Mouse (Mus musculus) stomach, postnatal 0 days (tissue): Measurements from ENCODE around the gene Zfp108. TPM values are rescaled to one million over a fixed set of nuclear protein-coding genes. Genes with fewer than 3 reads are reported as not detected.
A peak's percentile ranks its signal among the peaks of the same experiment; 100 is the strongest.

ENCODE experiments used
- ATAC-seq: fragments of 200-750 bp; cut with Nextera tagmentation; 2 replicates; pipeline ENCODE4 v1.8.0; 2017; ENCODE audit not compliant: low FRiP score, low TSS enrichment
- DNase-seq: peaks from one replicate; pipeline ENCODE4 v3.0.0-alpha.2; 2016; ENCODE audit warnings: low spot score
- H3K27ac ChIP-seq: fragments of 300-500 bp; sonication (generic); replicated peaks from 2 replicates; pipeline ENCODE4 v1.5.1; 2014; ENCODE audit warnings: mild to moderate bottlenecking, control low read depth
- H3K27me3 ChIP-seq: fragments of 300-500 bp; sonication (generic); 2 replicates; pipeline ENCODE4 v1.6.1; 2014; ENCODE audit warnings: low read length; ENCODE audit not compliant: control insufficient read depth, insufficient read depth
- H3K36me3 ChIP-seq: fragments of 300-500 bp; sonication (generic); 2 replicates; pipeline ENCODE4 v1.6.1; 2014; ENCODE audit warnings: low read length, mixed read lengths; ENCODE audit not compliant: control insufficient read depth, insufficient read depth
- H3K4me1 ChIP-seq: fragments of 300-500 bp; sonication (generic); replicated peaks from 2 replicates; pipeline ENCODE4 v1.6.1; 2014; ENCODE audit warnings: antibody characterized with exemption; ENCODE audit not compliant: control insufficient read depth, insufficient read depth
- H3K4me2 ChIP-seq: fragments of 300-500 bp; sonication (generic); replicated peaks from 2 replicates; pipeline ENCODE4 v1.6.1; 2014; ENCODE audit warnings: low read depth, mild to moderate bottlenecking, control low read depth, moderate library complexity
- H3K4me3 ChIP-seq: fragments of 300-500 bp; sonication (generic); 2 replicates; pipeline ENCODE4 v1.5.1; 2014; ENCODE audit warnings: low read depth, low read length, control low read depth
- H3K9ac ChIP-seq: fragments of 300-500 bp; sonication (generic); 2 replicates; pipeline ENCODE4 v1.6.1; 2014; ENCODE audit warnings: mild to moderate bottlenecking, low read length, control low read depth, mixed read lengths
- H3K9me3 ChIP-seq: fragments of 300-500 bp; sonication (generic); 2 replicates; pipeline ENCODE4 v1.6.1; 2016; ENCODE audit warnings: low read length; ENCODE audit not compliant: control insufficient read depth
- CTCF ChIP-seq: IDR thresholded peaks from 2 replicates; pipeline ENCODE4 v1.5.1; 2016; ENCODE audit warnings: antibody characterized with exemption, low read depth, mild to moderate bottlenecking, moderate library complexity
- EP300 ChIP-seq: optimal IDR thresholded peaks from 2 replicates; pipeline ENCODE3; 2016; ENCODE audit warnings: antibody characterized with exemption
- WGBS: fragments of 180-500 bp; shearing (Covaris S2); extraction: QIAGEN DNeasy Blood & Tissue Kit; methylation state at CpG from one replicate; pipeline ENCODE4 v1.1.7; 2014; 5-methylcytosine and 5-hydroxymethylcytosine counted together
- polyA plus RNA-seq: library from polyadenylated mRNA; unstranded; fragments of >200 nt; fragmentation: Nextera tagmentation; extraction: Ambion mirVana; gene quantifications from 2 replicates; pipeline ENCODE4 v1.2.1, GENCODE M21; 2015

Zfp108 gene
- polyA plus RNA-seq, 1 experiment from 2014 or later, result 1.9 TPM

DNA sequence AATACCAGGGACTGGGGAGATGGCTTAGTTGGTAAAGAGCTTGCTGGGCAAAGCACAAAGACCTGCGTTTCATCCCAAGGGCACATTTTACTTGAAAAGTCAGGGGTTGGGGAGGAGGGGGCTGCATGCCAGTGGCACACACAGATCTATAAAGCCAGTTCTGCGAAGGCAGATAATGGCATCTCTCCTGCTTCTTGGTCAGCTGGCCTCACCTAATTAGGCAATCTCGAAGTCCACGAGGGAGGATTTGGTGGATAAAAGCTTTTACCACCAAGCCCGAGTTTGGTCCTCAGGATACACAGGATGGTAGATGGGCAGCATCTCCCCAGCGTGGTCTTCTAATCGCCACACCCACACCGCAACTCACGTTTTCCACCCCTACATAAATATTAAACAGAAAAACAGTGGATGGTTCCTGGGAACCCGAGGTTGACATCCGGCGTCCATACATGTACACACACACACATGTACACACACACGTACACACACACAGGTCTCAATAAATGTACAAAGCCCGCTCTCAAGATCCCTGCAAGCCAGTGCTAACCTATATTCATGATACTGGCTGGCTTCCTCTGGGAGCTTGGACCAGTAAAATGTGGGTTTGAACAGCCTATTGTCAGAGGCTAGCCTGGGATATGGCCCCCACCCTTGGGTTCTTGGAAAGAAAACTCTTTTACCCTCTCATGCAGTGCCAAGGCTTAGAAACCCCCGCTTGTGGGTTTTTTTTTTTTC is 42.9 kb downstream of the Zfp108 start:
- Histone ChIP-seq H3K27ac (no peak overlapping the region), H3K4me3 (no peak overlapping the region), H3K4me2 (no peak overlapping the region), H3K9ac (0 out of 2 replicates have a peak overlapping the region, but pooled peaks have one; percentile 67), H3K36me3 (peaks cover 13% of the 10 kb centered on the region), H3K27me3 (no peaks in the 10 kb centered on the region), H3K9me3 (no peaks in the 10 kb centered on the region), H3K4me1 (no peaks in the 10 kb centered on the region; the same call in 1 of the 2 replicates)
- TF ChIP-seq CTCF, result no peak
- TF ChIP-seq EP300, result no peak
- no peak for ATAC-seq
- no peak for DNase-seq
- 94% methylated on average over 15 of the region's 15 CpGs for WGBS

DNA sequence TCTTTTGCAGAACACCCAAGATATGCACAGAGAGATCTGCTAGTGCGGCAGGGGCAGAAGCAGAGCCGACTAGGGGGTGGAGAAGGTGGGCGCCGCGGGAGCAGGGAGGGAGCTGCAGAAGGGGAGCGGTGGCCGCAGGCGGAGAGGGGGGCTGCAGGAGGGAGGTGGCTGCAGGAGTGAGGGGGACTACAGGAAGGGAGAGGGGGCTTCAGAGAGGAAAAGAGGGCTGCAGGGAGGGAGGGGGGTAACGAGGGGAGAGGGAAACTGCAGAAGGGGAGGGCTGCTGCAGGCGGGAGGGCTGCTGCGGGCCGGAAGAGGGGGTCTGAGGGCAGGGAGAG is 44.0 kb downstream of the Zfp108 start:
- WGBS, result 1% methylated on average over 12 of the region's 12 CpGs
- ATAC-seq, result 0 out of 2 replicates have a peak, but pooled peaks have one; percentile 2
- no peaks in the 10 kb centered on the region for H3K9me3 ChIP-seq
- peak overlapping the region; percentile 72 for H3K4me3 ChIP-seq
- H3K27ac ChIP-seq, result peak overlapping the region; percentile 85; the same call in 1 of the 2 replicates
- DNase-seq, result no peak
- no peaks in the 10 kb centered on the region; the same call in 1 of the 2 replicates for H3K4me1 ChIP-seq
- peaks cover 13% of the 10 kb centered on the region for H3K36me3 ChIP-seq
- H3K9ac ChIP-seq, result peak overlapping the region; percentile 67
- no peak for TF ChIP-seq EP300
- TF ChIP-seq CTCF, result no peak
- H3K27me3 ChIP-seq, result no peaks in the 10 kb centered on the region
- H3K4me2 ChIP-seq, result peak overlapping the region; percentile 90

DNA sequence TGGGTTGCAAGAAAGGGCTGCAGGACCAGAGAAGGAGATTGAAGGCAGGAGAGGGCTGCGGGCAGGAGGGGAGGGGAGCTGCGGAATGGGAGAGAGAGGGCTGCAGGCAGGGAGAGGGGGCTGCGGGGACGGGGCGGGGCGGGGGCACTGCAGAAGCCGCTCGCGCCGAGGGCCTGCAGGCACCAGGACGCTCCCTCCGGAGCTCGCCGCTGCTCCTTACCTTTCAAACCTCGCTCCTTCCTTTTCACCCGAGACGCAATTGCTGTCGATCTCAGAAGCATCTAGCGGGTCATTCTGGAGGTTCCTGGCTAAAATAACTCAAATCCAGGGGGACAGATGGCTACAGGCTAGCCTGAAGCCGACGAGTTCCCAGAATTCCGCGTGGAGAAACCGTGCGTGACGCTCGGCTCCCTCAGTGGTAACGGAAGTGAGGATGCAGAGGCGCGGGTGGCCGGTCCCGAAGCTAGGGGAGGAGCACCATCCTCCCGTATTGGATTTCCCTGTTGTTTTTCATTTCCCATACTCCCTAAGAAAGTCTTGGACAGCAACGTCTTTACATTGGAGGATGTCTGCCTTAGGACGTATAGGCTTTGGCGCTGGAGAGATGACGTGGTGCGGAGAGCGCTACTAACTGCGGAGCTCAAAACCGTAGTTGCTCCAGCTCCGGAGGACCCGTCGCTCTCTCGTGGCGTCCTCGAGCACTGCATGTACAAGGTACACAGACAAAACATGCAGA is 44.5 kb downstream of the Zfp108 start:
- ATAC-seq (peak; percentile 93), DNase-seq (peak; percentile 86)
- H3K27ac ChIP-seq, result peak overlapping the region; percentile 85
- peak overlapping the region; percentile 72 for H3K4me3 ChIP-seq
- no peaks in the 10 kb centered on the region; the same call in 1 of the 2 replicates for H3K4me1 ChIP-seq
- H3K27me3 ChIP-seq, result no peaks in the 10 kb centered on the region
- peak overlapping the region; percentile 67 for H3K9ac ChIP-seq
- TF ChIP-seq CTCF (peak; percentile 71), EP300 (no peak)
- under 1% methylated on average over 42 of the region's 47 CpGs for WGBS
- peak overlapping the region; percentile 90 for H3K4me2 ChIP-seq
- H3K9me3 ChIP-seq, result no peaks in the 10 kb centered on the region
- peaks cover 11% of the 10 kb centered on the region for H3K36me3 ChIP-seq

DNA sequence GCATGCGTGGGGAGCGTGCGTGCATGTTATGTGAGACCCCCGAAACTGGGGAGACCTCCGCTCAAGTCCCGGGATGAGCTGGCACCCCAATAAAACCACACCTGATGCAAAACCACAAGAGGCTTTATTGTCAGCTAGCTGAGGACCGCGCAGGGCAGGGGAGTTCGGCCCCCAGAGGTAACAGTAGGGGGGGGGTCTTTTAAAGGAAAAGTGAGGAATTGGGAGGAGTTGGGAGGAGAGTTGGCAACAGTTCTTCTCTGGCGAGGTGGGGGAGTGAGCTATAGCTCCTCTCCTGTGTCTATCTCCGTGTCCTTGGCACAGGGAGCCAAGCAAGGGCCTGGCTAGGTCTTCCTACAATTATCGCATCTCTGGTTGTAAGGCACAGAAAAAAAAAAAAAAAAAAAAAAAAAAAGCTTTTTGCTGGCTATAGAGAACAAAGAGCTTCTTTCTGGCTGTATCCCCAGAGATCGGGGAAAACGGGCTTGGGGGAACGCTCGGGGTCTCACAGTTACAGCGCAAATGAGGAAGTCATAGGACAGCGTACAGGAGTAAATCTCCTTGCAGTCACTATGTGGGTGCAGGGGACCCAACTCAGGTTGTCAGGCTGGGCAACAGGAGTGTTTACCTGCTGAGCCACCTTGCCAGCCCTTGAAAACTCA is 45.4 kb downstream of the Zfp108 start:
- TF ChIP-seq EP300, result no peak
- TF ChIP-seq CTCF, result no peak

GRCm38 (mm10) chr7:24300771-24301282 is 46.2 kb downstream of the Zfp108 start, which contains the start of gene Zfp61:
TSS of gene Zfp61 (minus strand) at chr7:24301232.
- H3K27me3 ChIP-seq, result no peaks in the 10 kb centered on the region

More for the DNA sequence above, 45.4 kb downstream of the Zfp108 start:
- 0 out of 2 replicates have a peak overlapping the region, but pooled peaks have one; percentile 5 for H3K27ac ChIP-seq
- H3K27me3 ChIP-seq, result no peaks in the 10 kb centered on the region
- no peaks in the 10 kb centered on the region; the same call in 1 of the 2 replicates for H3K4me1 ChIP-seq
- peaks cover 9% of the 10 kb centered on the region for H3K36me3 ChIP-seq
- peak overlapping the region; percentile 90 for H3K4me2 ChIP-seq
- ATAC-seq, result no peak; the same call in 1 of the 2 replicates
- 2% methylated on average over 18 of the region's 18 CpGs for WGBS
- H3K4me3 ChIP-seq, result peak overlapping the region; percentile 72
- DNase-seq, result no peak
- peak overlapping the region; percentile 41 for H3K9ac ChIP-seq
- H3K9me3 ChIP-seq, result no peaks in the 10 kb centered on the region

More at GRCm38 (mm10) chr7:24300771-24301282, 46.2 kb downstream of the Zfp108 start, which contains the start of gene Zfp61:
- TF ChIP-seq EP300 (no peak), CTCF (no peak)
- H3K4me2 ChIP-seq, result peak within 1 kb of the TSS; percentile 90
- 0 out of 2 replicates have a peak within 1 kb of the TSS, but pooled peaks have one; percentile 13 for H3K9ac ChIP-seq
- H3K36me3 ChIP-seq, result peaks cover 2% of the 10 kb centered on the region
- H3K9me3 ChIP-seq, result no peaks in the 10 kb centered on the region
- H3K4me3 ChIP-seq, result peak within 1 kb of the TSS; percentile 16; the same call in 1 of the 2 replicates
- WGBS, result 2% methylated on average over 13 of the region's 13 CpGs
- H3K27ac ChIP-seq, result peak within 1 kb of the TSS; percentile 58; the same call in 1 of the 2 replicates
- DNase-seq (peak; percentile 81), ATAC-seq (peak; percentile 59; the same call in 1 of the 2 replicates)
- H3K4me1 ChIP-seq, result no peaks in the 10 kb centered on the region; the same call in 1 of the 2 replicates

Other genes with a start within 250 kb of the Zfp108 start
- gene Vmn1r183, start 201.5 kb upstream of the Zfp108 start, polyA plus RNA-seq, result 0.01 TPM in 1 of 2 replicates, not detected in the other
- 6.7 and 7.1 TPM in 2 replicates for gene Zfp180, start 172.9 kb upstream of the Zfp108 start, polyA plus RNA-seq
- gene Zfp112, start 142.5 kb upstream of the Zfp108 start, polyA plus RNA-seq, result 2.2 and 3.4 TPM in 2 replicates
- gene Zfp235, start 120.6 kb upstream of the Zfp108 start, polyA plus RNA-seq, result 8.3 TPM in 2 replicates
- 1.2 and 1.4 TPM in 2 replicates for gene Zfp114, start 79.7 kb upstream of the Zfp108 start, polyA plus RNA-seq
- gene Zfp111, start 43.4 kb upstream of the Zfp108 start, polyA plus RNA-seq, result 3.4 and 4.0 TPM in 2 replicates
- gene Zfp109, start 17.2 kb upstream of the Zfp108 start, polyA plus RNA-seq, result 1.4 and 1.6 TPM in 2 replicates
- gene Zfp93, start 15.6 kb downstream of the Zfp108 start, polyA plus RNA-seq, result 4.3 TPM in 2 replicates
- 12.9 and 13.8 TPM in 2 replicates for gene Zfp61, start 46.4 kb downstream of the Zfp108 start, polyA plus RNA-seq
- 4.8 and 5.5 TPM in 2 replicates for gene Zfp94, start 61.9 kb downstream of the Zfp108 start, polyA plus RNA-seq
- gene Tescl, start 79.1 kb downstream of the Zfp108 start, polyA plus RNA-seq, result 0.15 and 0.42 TPM in 2 replicates
- gene Lypd5, start 94.4 kb downstream of the Zfp108 start, polyA plus RNA-seq, result 196 and 201 TPM in 2 replicates
- 15.5 and 17.0 TPM in 2 replicates for gene Kcnn4, start 115.5 kb downstream of the Zfp108 start, polyA plus RNA-seq
- 14.1 and 14.4 TPM in 2 replicates for gene Smg9, start 144.8 kb downstream of the Zfp108 start, polyA plus RNA-seq
- gene Irgc1, start 197.5 kb downstream of the Zfp108 start, polyA plus RNA-seq, result 0.05 and 0.10 TPM in 2 replicates
- 26.8 and 28.8 TPM in 2 replicates for gene Plaur, start 207.7 kb downstream of the Zfp108 start, polyA plus RNA-seq
- 3.4 and 4.5 TPM in 2 replicates for gene Cadm4, start 227.2 kb downstream of the Zfp108 start, polyA plus RNA-seq